Mouse (Mus musculus) E14TG2a.4 (cell line): ENCODE results near the gene Ei24.

Source experiments
- H3K27me3 ChIP-seq: 2 replicates; pipeline ENCODE4 v1.6.1; 2014; ENCODE audit warnings: low read length, control low read depth; ENCODE audit not compliant: insufficient read depth
- H3K36me3 ChIP-seq: 2 replicates; pipeline ENCODE4 v1.6.1; 2014; ENCODE audit warnings: low read length, control low read depth; ENCODE audit not compliant: insufficient read depth
- H3K4me1 ChIP-seq: replicated peaks from 2 replicates; pipeline ENCODE4 v1.6.1; 2014; ENCODE audit warnings: low read depth, low read length, control low read depth
- H3K4me3 ChIP-seq: replicated peaks from 2 replicates; pipeline ENCODE4 v1.5.1; 2014; ENCODE audit warnings: mild to moderate bottlenecking, low read length
- H3K9me3 ChIP-seq: 2 replicates; pipeline ENCODE4 v1.6.1; 2014; ENCODE audit warnings: low read length, control low read depth
- CTCF ChIP-seq: conservative IDR thresholded peaks from 2 replicates; pipeline ENCODE4 v1.5.1; 2014; ENCODE audit warnings: low read length
- NANOG ChIP-seq: IDR thresholded peaks from 2 replicates; pipeline ENCODE4 v1.6.1; 2014; ENCODE audit warnings: borderline replicate concordance, low read length, mixed read lengths
- POU5F1 ChIP-seq: IDR thresholded peaks from 2 replicates; pipeline ENCODE4 v1.6.1; 2014; ENCODE audit warnings: low read length, borderline replicate concordance

Ei24 gene

DNA sequence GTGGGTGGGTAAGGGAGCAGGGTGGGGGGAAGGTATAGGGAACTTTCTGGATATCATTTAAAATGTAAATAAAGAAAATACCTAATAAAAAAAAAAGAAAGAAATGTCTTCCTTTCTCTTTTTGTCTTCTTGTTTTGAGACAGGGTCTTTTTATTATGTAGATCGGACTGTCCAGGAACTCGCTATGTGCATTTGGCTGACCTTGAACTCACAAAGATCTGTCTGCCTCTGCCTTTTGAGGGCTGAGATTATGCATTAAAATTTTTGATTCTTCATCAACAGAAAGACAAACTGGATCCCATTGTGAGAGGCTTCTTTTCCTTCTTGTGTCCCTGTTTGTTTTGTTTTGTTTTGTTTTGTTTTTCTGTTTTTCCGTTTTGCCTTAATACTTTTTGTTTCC lies 5.8 kb upstream of the Ei24 start:
- 0 out of 2 replicates have a peak overlapping the region, but pooled peaks have one; percentile 7 for H3K4me3 ChIP-seq
- H3K36me3 ChIP-seq = no peaks in the 10 kb centered on the region
- no peaks in the 10 kb centered on the region for H3K27me3 ChIP-seq
- peaks cover 82% of the 10 kb centered on the region for H3K4me1 ChIP-seq
- no peaks in the 10 kb centered on the region for H3K9me3 ChIP-seq
- TF ChIP-seq POU5F1 = no peak
- TF ChIP-seq NANOG = no peak
- TF ChIP-seq CTCF = no peak

DNA sequence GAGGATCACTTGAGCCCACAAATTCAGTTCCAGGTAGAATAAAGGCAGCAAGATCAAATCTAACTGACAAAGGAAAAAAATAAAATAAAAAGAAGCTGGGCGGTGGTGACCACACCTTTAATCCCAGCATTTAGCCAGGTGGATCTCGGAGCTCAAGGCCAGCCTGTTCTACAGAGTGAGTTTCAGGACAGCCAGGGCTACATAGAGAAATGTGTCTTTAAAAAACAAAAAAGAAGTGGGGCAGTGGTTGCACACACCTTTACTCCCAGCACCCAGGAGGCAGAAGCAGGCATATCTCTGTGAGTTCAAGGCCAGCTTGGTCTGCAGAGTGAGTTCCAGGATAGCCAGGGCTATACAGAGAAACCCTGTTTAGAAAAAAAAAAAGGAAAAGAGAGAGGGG lies 4.8 kb upstream of the Ei24 start:
- TF ChIP-seq NANOG = no peak
- no peak for TF ChIP-seq CTCF
- no peak for TF ChIP-seq POU5F1
- no peak overlapping the region for H3K4me3 ChIP-seq
- H3K4me1 ChIP-seq = peaks cover 89% of the 10 kb centered on the region
- H3K9me3 ChIP-seq = no peaks in the 10 kb centered on the region
- no peaks in the 10 kb centered on the region for H3K27me3 ChIP-seq
- H3K36me3 ChIP-seq = no peaks in the 10 kb centered on the region

DNA sequence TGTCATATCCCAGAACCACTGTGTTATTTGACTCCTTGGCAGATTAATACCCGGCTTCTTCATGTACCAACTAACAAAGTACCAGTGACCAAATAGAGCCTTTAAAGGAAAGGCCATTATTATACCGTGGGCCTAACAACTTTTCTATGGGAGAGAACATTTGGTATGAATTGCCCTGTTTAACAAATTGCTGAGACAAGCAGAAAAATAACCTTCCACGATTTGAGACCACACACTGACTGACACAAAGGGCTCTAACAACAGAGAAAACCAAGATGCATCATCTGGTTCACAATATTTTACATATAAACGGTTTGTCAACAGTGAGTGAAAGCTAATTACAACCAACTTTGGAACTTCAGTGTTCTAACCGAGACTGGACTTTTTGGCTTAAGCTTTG lies 969 bp downstream of the Ei24 start:
- Histone ChIP-seq H3K4me3 (peak overlapping the region; percentile 97), H3K27me3 (no peaks in the 10 kb centered on the region), H3K9me3 (no peaks in the 10 kb centered on the region), H3K4me1 (peaks cover 83% of the 10 kb centered on the region), H3K36me3 (peaks cover 26% of the 10 kb centered on the region)
- TF ChIP-seq POU5F1 = no peak
- TF ChIP-seq NANOG = no peak
- no peak for TF ChIP-seq CTCF

DNA sequence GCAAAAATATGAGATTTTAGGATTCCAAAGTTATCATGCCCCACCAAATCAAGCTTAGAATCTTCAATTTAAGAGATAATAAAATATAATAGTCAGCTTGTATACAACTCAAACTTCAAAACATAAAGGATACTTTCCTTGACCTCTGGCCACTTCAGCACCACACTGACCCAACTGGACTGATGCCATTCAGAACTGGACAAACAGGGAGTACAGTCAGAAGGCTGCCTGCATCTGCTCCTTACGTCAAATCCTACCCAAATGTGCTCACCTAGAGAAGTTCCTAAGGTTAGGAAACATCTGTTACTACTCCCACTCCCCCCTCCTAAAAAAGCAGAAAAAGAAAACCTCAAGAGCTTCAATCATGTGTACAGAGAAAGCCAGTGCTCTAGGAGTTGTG lies 1.6 kb downstream of the Ei24 start:
- H3K9me3 ChIP-seq = no peaks in the 10 kb centered on the region
- H3K4me3 ChIP-seq = peak overlapping the region; percentile 97
- peaks cover 81% of the 10 kb centered on the region for H3K4me1 ChIP-seq
- TF ChIP-seq POU5F1 (no peak), NANOG (no peak), CTCF (no peak)
- H3K27me3 ChIP-seq = no peaks in the 10 kb centered on the region
- H3K36me3 ChIP-seq = peaks cover 33% of the 10 kb centered on the region

DNA sequence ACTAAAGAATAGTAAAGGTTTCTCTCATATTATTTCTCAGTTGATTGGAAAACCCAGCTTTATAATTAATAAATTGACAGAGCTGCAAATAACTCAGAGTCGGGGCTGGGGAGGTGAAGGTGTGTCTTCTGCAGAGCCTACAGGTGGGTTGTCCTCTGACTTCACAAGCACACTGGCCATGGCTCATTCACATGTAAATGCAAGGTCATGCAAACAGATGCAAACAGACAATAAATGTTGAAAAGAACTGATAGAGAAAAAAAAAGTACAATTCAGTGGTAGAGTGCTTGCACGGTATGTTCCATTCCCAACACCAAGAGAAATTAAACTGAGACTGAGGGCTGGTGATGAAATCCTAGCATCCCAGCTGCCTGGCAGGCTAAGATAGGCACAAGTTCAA lies 2.7 kb downstream of the Ei24 start:
- H3K27me3 ChIP-seq = no peaks in the 10 kb centered on the region
- H3K9me3 ChIP-seq = no peaks in the 10 kb centered on the region
- peaks cover 70% of the 10 kb centered on the region for H3K4me1 ChIP-seq
- peak; percentile 23; the same call in 1 of the 2 replicates for TF ChIP-seq NANOG
- no peak for TF ChIP-seq CTCF
- peak; percentile 62; the same call in 1 of the 2 replicates for TF ChIP-seq POU5F1
- peak overlapping the region; percentile 58 for H3K4me3 ChIP-seq
- H3K36me3 ChIP-seq = peaks cover 44% of the 10 kb centered on the region

DNA sequence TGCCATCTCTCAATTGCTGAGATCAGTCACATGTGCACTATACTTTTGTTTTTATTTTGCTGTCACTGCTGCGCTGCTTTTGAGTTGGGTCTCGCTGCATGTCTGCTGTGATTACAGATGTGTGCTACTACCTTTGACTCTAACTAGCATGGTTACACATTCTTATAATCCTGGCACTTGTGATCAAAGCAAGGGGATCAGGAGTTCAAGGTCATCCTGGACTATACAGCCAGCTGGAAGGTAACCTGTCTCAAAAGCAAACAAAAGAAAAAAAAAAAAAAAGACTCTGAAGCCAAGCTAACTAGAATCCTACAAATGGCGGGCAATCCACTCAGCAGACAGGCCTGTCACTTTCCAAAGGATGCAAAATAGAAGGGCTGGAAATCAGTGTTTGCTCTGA lies 5.0 kb downstream of the Ei24 start:
- Histone ChIP-seq H3K36me3 (peaks cover 67% of the 10 kb centered on the region), H3K9me3 (no peaks in the 10 kb centered on the region), H3K27me3 (no peaks in the 10 kb centered on the region), H3K4me3 (no peak overlapping the region), H3K4me1 (peaks cover 48% of the 10 kb centered on the region)
- TF ChIP-seq CTCF = no peak
- TF ChIP-seq NANOG = no peak
- TF ChIP-seq POU5F1 = no peak

DNA sequence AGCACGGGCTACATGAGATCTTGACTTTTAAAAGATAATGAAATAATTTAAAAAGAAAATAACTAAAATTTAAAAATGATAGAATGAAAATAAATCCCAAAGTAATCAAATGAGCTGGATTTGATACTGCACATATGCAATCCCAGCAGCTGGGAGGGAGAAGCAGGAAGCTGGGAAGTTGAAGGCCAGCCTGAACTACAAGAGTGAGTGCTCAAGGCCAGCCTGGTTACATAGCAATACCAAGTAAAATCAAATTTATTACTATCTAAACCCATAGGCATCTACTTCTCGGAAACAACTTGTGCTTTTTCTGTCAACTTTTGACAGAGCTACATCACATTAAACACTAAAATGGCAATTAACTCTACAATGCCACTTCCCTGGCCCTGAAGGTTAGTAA lies 13.3 kb downstream of the Ei24 start:
- Histone ChIP-seq H3K4me1 (peaks cover 22% of the 10 kb centered on the region), H3K9me3 (no peaks in the 10 kb centered on the region), H3K36me3 (peaks cover 98% of the 10 kb centered on the region), H3K4me3 (no peak overlapping the region), H3K27me3 (no peaks in the 10 kb centered on the region)
- TF ChIP-seq POU5F1 = no peak

DNA sequence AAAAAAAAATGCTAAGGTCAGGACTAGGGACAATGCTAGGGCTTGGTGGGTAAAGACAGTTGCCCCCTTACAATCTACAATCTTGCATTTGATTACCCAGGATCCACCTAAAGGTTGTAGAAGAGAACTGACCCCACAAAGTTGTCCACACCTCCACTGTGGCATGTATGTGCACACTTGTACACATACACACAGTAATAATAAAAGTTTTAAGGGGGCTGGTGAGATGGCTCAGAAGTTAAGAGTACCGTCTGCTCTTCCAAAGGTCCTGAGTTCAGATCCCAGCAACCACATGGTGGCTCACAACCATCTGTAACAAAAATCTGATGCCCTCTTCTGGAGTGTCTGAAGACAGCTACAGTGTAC lies 28.2 kb downstream of the Ei24 start:
- H3K36me3 ChIP-seq = peaks cover 20% of the 10 kb centered on the region
- peak overlapping the region; percentile 100 for H3K4me3 ChIP-seq
- no peaks in the 10 kb centered on the region for H3K27me3 ChIP-seq
- TF ChIP-seq CTCF (no peak), POU5F1 (no peak), NANOG (no peak)
- H3K9me3 ChIP-seq = no peaks in the 10 kb centered on the region
- peaks cover 26% of the 10 kb centered on the region for H3K4me1 ChIP-seq

DNA sequence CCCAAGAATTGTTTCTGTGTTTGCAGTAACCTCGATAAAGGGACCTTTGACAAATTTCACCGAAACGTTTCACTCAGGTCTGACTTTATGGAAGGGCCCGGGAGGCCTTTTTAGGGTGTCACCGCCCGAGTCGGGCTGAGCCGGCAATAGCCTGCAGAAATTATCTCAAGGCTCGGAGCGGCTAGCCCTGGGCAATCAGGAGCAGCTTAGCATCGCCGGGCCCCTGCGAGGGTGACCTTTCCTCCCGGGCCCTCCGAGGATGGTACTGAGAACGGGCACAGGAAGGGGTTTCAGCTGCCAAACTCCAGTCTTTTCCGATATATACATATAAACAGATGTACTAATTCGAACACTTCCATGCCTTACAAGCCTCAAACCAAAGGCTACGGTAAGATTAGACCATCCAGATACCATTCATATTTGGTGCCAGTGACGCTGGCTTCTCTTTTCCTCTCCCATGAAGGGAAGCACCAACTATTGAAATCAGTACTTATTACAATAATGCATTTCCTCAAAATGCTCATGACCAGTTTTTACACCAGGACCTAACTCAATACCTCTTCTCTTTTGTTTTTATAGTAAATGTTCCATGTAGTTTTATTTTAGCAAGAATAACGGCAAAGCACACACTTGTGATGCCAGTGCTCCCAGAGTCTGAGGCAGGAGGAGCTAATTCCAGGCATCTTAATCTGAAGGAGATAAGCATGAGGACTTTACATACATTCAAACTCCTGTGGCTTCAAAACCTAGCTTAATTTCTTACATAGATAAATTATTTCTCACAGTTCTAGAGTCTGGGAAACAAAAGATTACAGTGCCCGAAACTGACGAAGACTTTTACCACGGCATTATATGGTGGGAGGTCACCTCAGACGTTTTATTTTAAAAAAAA lies 28.8 kb downstream of the Ei24 start:
- peaks cover 26% of the 10 kb centered on the region for H3K4me1 ChIP-seq
- H3K4me3 ChIP-seq = peak overlapping the region; percentile 100
- TF ChIP-seq CTCF (no peak), POU5F1 (no peak), NANOG (no peak)
- no peaks in the 10 kb centered on the region for H3K27me3 ChIP-seq
- H3K36me3 ChIP-seq = peaks cover 26% of the 10 kb centered on the region
- H3K9me3 ChIP-seq = no peaks in the 10 kb centered on the region
